Mouse (Mus musculus) retina, embryonic 14.5 days (tissue): ENCODE measurements around the gene Hnrnpr.

Experiments
- DNase-seq: peaks from one replicate; pipeline ENCODE4 v3.0.0-alpha.2; 2015; ENCODE audit warnings: low spot score

The Hnrnpr gene

DNA sequence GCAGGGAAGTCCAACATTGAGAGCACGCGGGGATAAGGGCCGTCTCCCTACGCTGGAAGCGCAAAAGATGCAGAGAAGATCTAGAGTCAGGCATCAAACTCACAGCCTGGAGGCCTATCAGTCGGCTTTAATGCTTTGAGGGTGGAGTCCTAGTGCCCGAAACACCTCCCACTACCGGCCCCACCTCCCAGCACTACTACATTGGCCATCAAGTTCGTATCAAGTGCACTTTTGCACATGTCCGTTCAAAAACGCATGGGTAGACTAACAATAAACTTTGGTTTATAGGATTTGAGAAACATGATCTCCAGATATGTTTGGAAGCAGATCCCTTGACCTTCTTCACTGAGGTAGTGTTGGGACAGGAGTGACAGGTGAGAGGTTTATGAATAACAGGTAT is 962 bp upstream of the Hnrnpr start:
- DNase-seq, result peak; percentile 60

DNA sequence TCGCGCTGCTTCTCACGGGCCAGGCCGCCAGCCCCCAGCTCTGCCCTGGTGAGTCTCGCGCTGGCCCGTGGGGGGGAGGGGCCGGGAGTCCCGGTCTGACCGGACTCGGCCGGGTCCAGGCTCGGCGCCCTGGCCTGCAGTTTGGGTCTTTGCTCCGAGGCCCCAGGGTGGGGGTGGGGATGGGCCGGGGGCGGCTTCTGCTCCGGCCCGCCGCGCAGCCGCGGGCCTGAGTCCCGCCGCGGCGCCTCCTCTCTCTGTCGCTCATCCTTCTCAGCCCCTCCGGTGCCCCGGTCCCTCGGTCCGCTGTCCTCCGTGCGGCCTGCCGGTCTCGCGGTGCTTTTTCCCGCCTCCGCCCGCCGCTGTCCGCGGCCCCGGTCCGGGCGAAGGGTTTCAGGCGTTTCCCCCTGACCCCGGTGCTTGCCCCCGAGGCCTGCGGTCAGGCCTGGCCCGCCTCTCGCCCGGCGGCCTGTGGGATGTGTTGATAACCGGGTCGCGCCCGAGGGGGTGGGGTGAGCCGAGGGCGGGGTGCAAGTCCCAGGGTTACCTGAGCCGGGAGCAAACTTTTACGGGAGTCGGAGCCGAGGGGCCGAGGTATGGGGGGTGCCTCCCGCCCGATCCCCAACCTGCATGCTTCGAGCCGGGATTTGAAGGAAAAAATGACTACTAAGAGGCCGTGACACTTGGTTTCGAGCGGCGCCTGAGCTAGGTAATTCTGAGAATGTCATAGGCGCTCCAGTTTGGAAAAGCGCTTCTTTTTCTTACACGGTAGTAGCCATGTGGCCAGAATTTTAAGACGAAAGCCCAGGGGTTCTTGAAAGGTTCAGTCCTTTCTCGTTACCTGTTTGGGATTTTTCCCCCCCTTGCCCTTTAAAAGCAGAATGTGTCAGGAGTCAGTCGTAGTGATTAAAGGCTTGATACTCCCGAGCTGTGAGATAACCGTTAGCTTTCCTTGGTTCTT is 579 bp downstream of the Hnrnpr start:
- peak; percentile 47 for DNase-seq

DNA sequence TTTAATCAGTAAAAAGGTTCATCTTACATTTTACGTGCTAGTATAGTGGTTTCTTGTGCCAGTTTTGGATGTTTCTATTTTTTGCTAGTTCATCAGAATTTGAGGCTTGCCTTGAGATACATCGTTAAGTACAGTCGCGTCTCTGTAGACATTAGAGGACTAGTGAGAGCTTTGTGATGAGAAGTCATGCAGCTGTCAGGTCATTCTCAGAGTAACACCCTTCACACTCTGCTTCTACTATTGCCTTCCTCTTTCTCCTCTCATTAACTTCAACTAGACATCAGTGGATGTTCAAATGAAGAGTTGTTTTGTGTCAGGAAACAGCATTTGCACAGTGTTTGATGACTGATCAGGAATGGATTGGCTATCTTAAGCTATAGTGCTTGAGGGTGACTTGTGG is 1.9 kb downstream of the Hnrnpr start:
- DNase-seq, result no peak

- DNase-seq, result no peak
Observed at GRCm38 (mm10) chr4:136317667-136318066, 6.9 kb downstream of the Hnrnpr start.

GRCm38 (mm10) chr4:136320016-136320415 is 9.3 kb downstream of the Hnrnpr start:
- no peak for DNase-seq

DNA sequence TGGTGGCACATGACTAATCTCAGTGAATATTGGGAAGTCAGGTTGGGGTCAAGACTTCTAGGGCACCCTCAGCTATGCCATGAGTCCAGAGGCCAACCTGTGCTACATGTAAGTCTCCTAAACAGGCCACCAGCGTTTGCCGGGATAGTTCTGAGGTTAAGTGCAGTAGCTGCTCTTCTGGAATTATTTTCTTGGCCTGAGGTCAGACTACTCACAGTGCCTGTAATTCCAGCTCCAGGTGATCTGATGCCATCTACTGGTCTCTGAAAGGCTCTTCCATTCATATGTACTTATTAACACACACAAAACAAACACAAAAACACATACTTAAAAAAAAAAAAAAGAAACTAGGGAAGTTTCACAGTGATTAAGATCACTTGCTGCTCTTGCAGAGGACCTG is 13.5 kb downstream of the Hnrnpr start:
- peak; percentile 29 for DNase-seq

- no peak for DNase-seq
Observed at GRCm38 (mm10) chr4:136327238-136327637, 16.5 kb downstream of the Hnrnpr start.

DNA sequence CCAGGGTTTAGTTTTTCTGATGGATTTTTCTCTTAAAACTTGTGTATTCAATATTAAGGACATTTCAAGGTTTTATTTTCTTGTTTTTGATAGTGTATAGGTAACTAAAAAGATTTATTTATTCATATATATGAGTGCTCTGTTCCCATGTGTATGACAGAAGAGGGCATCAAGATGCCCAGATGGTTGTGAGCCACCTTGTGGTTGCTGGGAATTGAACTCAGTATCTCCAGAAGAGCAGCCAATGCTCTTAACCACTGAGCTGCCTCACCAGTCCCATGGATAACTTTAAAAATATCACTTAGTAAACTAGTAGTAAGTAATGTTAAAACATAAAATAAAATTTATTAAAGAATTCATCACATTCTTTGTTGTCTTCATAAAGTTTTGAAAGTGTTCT is 17.4 kb downstream of the Hnrnpr start:
- peak; percentile 26 for DNase-seq

- no peak for DNase-seq
Observed at GRCm38 (mm10) chr4:136331709-136332108, 21.0 kb downstream of the Hnrnpr start.

DNA sequence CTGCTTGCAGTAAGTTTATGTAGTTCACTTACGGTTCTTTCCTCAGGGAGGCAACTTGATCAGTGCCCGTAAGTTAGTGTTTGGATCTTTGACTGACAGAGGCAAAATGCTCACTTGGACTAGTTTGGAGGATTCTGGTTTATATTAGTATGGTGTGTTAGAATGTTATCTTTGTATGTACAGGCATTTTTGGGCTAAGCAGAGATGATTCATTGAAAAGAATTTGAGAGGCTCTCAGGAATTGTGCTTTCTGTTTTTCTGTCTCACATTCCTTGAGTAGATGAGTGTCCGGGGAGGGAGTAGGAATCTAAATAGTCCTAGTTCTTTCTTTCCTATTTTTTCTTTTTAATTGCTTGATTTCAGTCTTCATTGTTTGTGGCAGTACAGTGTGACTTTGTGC is 22.4 kb downstream of the Hnrnpr start:
- DNase-seq, result no peak

DNA sequence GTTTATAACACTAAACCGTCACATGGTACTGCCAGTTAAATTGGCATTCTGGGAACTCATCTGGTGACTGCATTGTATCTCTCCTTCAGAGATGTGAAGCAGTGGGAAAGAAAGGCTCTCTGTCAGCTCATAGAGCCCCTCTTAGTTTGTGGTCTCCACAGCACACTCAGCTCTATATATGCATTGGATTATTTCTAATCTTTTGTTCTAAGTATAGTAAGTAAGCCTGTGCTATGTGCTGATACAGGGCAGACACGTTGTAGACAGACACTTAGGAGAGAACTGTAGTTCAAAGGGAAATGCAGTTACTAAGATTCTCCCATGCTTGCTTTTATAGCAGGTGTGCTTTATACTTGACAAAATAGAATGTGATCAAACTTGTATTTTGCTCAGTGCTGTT is 24.3 kb downstream of the Hnrnpr start:
- no peak for DNase-seq

DNA sequence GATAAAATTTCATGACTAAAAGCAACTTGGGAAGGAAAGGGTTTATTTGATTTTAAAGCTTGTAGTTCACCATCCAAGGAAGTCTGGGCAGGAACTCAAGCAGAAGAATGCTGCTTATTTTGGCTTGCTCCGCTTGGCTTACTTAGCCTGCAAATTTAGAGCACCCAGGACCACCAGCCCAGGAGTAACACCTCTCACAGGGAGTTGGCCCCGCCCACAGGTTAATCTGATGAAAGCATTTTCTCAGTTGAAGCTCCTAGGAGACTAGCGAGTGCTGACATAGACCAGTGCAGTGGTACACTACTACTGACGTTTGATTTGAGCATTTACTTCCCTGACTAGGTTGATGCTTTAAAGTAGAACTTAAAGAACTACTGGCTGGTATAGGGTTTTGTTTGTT is 26.4 kb downstream of the Hnrnpr start:
- no peak for DNase-seq

- DNase-seq, result no peak
Observed at GRCm38 (mm10) chr4:136349616-136350015, 38.9 kb downstream of the Hnrnpr start.

DNA sequence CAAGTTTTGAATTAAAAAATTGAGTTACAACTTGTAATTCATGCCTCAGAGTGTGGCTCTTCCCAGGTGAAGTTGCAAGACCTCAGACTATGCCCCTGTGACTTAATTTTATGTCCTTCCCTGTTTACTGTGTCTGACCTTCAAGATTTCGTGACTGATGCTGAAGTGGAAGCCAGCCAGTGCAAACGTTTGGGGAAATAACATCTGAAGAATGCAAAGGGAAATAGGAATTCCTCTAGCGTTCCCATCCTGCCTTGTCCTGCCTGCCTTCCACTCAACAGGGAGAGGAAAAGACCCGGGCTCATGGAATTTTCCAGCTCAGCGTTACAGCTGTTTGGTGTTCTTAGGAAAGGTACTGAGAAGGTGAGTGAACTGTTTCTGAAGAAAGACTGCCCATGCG is 46.3 kb downstream of the Hnrnpr start:
- DNase-seq, result no peak

DNA sequence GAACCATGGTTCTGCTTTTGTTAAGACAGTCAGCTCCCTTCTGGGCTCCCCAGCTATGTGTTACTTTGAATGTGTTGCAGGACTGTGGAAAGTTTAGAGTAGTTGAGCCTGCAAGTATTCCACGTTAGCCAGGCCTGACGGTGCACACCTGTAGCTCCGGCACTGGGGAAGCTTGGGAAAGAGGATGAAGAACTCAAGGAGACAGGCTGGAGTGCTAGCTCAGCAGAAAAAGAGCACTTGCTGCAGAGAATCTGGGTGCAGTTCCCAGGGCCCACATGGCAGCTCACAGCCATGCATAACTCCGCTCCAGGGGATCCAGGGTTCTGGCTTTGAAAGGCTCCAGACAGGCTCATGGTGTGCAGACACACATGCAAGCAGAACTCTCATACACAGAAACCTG is 46.7 kb downstream of the Hnrnpr start:
- DNase-seq, result no peak

- DNase-seq, result no peak
Observed at GRCm38 (mm10) chr4:136367856-136368255, 57.1 kb downstream of the Hnrnpr start.

DNA sequence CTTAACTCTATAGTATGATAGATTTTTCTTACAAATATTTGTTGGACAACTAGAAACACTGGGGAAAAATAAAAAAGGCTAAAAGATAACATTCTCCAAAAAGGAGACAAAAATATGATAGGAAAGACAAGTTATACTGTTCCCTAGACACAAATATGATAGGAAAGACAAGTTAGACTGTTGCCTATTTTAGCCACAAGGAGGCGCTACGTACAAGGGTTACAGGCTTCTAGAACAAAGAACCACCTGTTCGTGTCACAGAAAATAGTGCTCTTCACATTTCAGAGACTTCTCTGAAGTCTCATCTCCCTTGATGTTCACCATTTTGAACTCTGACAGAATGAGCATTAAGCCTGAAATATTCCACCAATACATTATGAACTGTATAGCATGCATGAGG is 59.0 kb downstream of the Hnrnpr start:
- DNase-seq, result peak; percentile 93

GRCm38 (mm10) chr4:136373494-136374181 is 62.9 kb downstream of the Hnrnpr start:
- no peak for DNase-seq

DNA sequence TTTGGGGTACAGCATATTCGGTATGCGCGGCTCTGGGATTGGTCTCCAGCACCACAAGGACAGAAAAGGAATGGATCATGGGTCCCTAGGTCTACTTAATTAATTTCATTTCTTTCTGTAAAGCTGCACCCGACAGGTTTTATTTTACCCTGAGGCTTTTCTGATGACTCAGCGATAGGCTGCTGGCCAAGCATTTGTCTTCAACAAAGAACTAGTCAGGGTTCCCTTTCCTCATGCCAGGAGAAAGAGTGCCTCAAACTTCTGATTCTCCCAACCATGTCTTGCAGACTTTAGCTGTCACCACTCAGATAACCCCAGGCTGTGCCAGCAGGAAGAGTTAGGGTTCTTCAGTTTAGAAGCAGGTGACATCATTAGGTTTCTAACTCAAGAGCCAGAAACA is 66.3 kb downstream of the Hnrnpr start:
- DNase-seq, result no peak

GRCm38 (mm10) chr4:136383052-136383451 is 72.3 kb downstream of the Hnrnpr start:
- no peak for DNase-seq

DNA sequence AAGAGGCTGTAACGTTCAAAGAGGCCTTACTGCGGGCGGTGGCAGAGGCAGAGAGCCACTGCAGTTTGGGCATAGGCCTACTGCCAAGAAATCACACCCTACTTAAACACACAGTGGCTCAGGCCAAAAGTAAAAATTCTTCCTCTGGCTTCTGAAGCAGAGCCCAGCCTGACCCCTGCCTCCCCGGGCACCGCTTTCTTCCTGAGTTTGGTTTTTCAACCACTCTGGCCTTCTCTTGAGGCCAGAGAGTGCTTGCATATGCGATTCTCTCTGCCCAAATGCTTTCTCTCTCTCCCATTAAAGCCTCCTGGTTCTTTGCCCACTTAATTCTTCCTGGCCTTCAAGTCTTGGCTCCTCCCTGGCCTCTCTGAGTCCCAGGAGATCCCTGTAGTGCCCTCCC is 73.1 kb downstream of the Hnrnpr start:
- DNase-seq, result no peak

DNA sequence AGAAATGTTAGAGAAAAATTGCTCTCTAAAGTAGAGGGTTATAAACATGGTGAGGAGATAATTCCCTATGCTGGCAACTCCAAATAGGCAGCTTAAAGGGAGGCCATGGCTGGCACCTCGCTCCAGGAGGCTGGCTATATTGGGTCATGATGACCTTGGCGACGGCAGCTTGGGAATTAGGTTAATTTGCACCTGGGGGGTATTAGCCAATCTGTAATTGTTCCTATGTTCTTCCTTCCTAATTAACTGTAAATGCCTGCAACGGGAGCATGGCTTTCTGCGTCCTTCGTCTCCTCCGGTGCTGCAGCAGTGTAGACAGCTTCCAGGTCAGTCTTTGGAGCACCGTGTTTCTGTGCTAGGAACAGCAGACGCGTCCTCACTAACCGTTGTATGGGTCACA is 76.5 kb downstream of the Hnrnpr start:
- DNase-seq, result peak; percentile 35

GRCm38 (mm10) chr4:136401806-136402205 is 91.1 kb downstream of the Hnrnpr start:
- DNase-seq, result no peak
